Mouse (Mus musculus): ENCODE measurements around the gene Nphp3. TPM values are rescaled to one million over a fixed set of nuclear protein-coding genes. Genes with fewer than 3 reads are reported as not detected.

The Nphp3 gene
- polyA plus RNA-seq (2015; fragmentation: Nextera tagmentation; extraction: Ambion mirVana): 1.7 and 1.9 TPM in 2 replicates

DNA sequence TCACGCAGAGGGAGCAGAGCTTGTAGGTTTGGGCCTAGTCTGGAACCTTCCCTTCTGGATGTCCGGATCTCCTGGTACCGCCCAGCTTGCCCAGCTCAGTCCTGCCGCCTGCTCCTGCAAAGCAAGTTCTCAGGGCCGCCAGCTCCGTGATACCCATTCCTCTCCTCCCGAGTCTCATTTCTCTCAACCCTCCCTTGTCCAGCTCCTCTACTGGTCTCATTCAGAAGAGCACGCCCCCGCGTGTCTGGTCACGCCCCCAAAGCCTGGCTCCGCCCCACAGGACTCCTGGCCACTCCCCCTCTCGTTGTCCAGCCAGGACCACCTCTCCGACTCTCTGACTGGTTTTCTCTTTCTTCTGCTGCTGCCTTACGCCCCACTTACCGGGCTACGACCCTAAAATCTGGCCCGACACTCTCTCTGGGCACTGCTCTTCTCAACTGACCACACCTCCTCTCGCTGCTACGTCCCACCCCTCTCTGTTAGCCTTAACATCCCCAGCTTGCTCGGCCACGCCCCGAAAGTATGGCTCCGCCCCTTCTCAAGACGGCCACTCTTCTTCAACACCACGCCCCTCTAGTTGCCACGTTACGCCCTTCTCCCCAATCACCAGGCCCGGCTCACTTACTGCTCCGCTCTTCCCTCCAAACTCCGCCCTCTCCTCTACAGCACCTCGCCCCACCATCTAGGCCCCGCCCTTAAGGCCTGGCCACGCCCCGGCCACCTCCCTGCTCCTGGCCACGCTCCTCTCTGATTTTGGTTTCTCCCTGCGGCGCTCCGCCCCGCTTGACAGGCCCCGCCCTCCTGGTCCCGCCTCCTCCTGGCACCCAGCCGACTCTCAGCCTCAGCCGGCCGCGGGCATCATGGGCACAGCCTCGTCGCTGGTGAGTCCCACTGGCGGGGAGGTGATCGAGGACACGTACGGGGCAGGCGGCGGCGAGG lies at the start of gene Nphp3:
Gene Nphp3 (plus strand): TSS at position 624 of the 939 bp plus-strand sequence.

DNA sequence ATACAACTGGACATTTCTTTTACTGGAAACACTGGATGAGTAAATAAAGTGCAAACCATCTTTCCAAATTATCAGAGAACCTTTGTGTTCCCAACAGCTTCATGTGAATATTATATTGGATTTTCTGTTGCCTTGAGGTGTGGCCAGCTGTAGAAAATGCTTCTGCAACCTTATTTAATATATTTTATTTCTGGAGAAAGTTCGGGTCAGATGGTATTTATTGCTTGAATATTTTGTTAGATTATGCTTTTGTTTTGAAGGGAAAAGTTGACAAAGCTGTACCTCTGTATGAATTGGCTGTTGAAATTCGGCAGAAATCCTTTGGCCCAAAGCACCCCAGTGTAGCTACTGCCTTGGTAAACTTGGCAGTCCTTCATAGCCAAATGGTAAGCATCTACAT lies 38.0 kb downstream of the Nphp3 start, which contains the start of gene Gm28305:
Gene Gm28305 (plus strand): TSS at position 301 of the 400 bp plus-strand sequence.

DNA sequence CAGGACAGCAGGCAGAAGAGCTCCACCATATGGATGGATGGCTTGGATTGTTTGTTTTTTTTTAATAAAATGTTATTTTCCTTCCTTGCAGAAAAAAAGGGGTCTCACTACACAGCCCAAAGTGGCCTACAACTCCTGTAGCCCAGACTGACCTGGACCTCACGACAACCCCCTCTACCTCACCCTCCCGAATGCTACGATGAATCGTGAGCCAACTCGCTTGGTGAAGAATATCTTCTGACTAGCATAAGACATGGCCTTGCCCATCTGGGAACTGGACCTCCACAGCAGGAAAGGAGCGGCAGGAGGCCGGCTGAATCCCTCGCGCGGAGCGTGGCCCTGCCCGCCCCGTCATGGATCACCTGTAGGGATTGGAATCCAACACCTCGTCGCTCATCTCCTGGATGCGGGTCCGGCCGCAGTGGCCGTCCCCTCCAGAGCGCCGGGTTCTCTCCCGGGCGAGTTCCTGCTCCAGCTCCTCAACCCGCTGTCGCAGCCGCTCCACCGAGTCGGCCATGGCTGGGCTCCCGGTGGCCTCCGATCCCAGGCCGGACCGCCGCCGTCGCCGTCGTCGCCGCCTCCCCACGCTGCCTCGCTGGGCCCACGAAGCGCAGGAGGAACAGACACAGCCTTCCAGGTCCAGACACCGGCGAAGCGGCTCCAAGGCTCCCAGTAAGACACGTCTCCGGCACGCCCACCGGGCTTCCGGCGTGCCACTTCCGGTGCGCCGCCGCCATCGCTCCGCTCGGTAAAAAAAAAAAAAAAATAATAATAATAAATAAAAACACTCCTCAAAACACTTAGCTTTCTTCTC lies 60.3 kb downstream of the Nphp3 start, which contains the start of gene Uba5:
Gene Uba5 (minus strand): TSS at position 705 of the 814 bp plus-strand sequence.

DNA sequence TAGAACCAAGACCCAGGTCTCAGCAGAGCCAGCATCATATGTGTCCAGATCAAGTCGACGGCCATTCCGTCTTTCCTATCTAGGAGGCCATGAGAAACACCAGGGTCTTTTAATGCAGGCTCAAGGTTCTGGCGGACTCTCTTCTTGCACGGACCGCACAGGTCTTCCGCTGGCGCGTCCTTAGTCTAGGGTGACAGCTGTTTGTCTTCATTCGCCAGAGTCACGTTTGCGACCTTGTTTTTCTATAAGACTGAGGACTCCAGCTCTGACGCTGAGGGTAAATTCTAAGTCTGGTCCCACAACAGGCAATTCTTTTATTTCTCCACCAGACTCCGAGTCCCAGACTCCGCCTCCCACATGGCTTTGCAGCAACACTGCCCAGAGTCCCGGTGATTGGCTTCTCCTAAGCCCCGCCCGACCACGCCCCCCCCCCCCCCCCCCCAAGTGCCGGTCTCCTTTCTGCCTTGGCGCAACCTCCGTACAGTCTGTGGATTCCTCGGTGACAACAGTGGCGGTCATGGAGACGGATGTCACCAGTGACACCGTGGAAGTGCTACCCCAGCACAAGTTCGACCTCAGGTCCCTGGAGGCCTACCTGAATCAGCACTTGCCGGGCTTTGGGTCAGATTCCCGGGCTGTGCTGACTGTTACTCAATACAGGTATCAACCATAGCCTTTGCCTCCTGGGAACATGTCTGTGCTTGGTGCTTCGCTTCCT lies 61.1 kb downstream of the Nphp3 start, which contains the start of gene Acad11:
Gene Acad11 (plus strand): TSS at position 134 of the 718 bp plus-strand sequence.

Other genes with a start within 250 kb of the Nphp3 start
- 0.54 and 0.82 TPM in 2 replicates for gene Tmem108, start 240.7 kb upstream of the Nphp3 start, polyA plus RNA-seq (2015; fragmentation: Nextera tagmentation; extraction: Ambion mirVana)
- gene Gm28305, start 38.1 kb downstream of the Nphp3 start, polyA plus RNA-seq (2015; fragmentation: Nextera tagmentation; extraction: Ambion mirVana): not detected in 2 replicates
- gene Uba5, start 60.6 kb downstream of the Nphp3 start, polyA plus RNA-seq (2015; fragmentation: Nextera tagmentation; extraction: Ambion mirVana): 26.6 and 32.3 TPM in 2 replicates
- 6.5 and 11.0 TPM in 2 replicates for gene Acad11, start 60.8 kb downstream of the Nphp3 start, polyA plus RNA-seq (2015; fragmentation: Nextera tagmentation; extraction: Ambion mirVana)
- gene Ackr4, start 124.4 kb downstream of the Nphp3 start, polyA plus RNA-seq (2015; fragmentation: Nextera tagmentation; extraction: Ambion mirVana): 3.8 and 4.1 TPM in 2 replicates

Measured in skeletal muscle tissue, postnatal 0 days (tissue).